Mouse (Mus musculus) layer of hippocampus, postnatal 10 days (tissue): ENCODE results near the gene Fgfr2. TPM values are rescaled to one million over a fixed set of nuclear protein-coding genes. Genes with fewer than 3 reads are reported as not detected.

Experiments used
- DNase-seq, 2 experiments: peaks; one replicate each; pipeline ENCODE4 v3.0.0; 2021; ENCODE audit warnings: low spot score in 2 of 2
- total RNA-seq, 2 experiments: library from RNA; stranded (reverse); gene quantifications; 2 replicates each; pipeline ENCODE4 v1.2.3; 2021

Fgfr2 gene
- total RNA-seq, 2 experiments from 2014 or later, result 35.6 to 48.3 TPM

DNA sequence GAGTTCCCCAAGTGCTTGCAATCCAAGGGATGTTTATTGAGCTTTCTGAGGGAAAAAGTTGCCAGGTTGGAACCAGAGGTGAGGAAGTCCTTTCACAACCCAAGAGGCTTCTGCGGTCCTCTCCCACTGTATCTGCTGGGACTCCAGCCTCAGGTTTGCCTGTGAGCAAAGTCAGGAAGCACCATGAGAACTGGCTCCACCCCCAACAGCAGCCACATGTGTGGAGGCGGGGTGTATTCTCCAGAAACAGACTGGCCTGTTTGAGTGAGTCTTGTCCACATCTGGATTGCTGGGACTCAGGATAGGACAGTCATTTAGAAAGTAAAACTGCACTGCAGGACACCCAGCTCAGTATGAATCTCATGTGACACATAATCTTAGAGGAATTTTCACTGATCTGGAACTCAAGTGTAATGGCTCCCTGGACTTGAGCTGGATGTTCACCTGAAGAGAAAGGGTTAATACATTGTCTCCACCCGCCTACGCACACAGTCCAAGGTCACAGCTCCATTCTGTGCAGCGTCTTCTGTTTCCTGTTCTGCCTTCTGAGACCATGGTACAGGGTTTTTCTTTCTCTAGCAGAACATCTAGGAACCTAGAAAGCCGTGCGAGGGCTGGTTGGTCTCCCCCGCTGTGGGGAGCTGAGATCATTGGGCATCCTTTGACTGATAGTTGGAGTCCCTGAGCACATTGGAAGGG, 2396.3 kb downstream of the Fgfr2 start:
- no peak for DNase-seq

DNA sequence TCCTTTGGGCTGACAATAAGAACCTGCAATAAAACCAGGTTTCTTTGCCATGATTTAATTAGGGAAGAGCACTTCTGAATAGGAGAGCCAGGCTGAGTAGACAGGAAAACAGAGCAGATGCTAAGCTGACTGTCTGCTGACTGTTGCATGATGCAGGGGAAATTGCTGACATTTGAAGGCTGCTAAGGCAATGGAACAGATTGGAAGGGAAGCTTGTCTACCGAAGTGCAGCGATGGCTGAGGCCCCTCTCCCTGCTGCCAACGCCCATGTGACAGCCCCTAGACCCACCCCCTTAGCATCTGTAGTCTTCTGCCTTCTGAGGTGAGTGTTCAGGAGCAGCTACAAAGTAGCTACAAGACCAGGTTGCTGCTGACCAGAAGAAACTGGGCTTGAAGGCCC, 2397.0 kb downstream of the Fgfr2 start:
- DNase-seq, result peak; percentile 30 to 51

DNA sequence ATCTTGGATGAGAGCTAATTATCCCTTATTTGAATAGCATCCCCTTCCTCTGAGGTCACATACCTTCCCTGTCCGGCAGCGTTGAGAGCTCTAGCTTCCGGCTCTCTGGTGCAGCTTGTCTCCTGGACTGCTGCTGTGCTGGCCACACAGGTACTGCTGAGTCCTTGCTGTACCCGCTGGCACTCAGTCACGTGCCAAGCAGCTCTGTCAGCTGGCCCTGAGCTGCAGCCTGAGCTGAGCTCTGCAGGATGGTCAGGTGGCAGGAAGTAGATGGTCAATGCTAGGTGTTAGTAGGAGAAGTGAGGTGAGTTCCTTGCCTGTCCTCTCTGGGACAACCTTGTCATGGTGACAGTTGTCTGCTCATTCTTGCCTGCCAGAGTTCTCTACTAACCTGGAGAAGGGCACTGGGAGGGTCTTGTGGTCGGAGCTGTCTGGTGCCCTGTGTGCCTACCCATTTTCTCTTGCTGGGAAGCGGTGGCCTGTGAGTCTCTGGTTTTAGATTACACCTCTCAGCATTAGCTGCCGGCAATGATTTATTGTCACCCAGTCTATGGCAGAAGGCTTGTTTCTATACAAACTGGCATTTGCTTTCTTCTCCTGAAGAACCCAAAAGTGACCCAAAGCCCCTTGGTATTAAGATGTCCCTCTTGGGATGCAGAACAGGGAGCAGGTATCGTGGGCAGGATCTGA, 2402.4 kb downstream of the Fgfr2 start:
- DNase-seq, result no peak

DNA sequence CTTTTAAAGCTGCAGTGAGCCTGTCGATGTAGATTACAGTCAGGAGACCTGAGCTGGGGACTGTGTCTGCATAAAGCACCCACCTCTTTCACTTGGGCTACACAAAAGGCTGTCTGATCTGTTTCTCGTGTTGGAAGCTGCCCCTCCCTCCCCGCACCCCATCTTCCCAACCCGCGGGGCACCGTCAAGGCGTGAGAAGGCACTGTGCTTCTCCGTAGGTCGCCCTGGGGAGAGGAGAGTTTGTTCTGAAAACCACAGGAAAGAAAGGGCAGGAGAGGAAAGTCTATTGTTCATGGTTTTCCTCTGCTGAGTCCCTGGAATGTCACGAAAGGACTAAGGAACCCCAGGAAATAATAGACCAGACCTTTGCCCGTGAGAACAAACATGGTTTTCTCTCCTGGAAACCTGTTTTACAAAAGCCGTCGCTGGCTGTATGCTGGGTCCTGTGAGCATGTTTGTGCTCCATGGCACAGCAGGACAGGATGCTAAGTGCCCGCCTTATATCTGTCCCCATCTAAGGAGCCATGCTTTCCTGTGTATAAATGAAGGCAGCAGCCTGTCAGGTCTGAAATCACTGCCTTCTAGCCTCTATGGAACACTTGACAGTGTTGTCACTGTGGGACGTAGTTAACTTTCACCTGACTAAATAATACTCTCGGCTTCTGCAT, 2403.1 kb downstream of the Fgfr2 start:
- no peak for DNase-seq

DNA sequence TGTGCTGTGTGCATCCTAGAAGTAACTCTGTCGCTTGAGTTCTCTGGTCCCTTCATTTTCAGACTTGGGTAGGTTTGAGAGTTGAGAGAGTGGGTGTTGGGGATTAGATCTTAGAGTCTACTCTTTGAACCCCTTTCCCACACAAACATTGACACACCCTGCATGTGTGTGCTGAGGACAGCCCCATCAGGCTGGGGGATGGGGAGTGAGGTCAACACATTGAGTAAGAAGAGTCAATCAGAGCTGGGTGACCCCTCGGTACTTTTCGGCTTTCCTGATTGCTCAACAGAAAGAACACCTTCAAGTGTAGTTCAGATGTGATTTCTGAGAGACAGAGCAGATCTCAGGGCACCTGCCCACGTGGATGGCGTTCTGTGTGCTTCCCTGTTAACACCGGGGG, 2406.2 kb downstream of the Fgfr2 start:
- no peak for DNase-seq

DNA sequence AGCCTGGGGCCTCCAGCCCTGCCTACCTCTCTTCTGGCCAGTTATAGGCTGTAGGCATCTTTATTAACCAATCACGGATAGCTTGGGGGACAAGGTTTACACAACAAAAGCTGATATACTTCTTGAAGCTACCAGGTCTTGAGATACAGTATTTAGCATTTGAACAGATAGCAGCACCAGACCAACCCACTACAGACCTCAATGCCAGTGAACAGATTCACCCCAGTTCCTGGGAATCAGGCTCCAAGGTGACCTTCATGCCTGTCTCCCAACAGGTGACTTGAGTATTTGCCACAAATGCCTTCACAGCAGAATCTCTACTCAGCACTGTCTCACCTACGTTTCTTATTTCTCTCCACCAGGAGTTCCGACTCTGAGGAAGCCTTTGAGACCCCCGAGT, 2406.8 kb downstream of the Fgfr2 start:
- no peak for DNase-seq

DNA sequence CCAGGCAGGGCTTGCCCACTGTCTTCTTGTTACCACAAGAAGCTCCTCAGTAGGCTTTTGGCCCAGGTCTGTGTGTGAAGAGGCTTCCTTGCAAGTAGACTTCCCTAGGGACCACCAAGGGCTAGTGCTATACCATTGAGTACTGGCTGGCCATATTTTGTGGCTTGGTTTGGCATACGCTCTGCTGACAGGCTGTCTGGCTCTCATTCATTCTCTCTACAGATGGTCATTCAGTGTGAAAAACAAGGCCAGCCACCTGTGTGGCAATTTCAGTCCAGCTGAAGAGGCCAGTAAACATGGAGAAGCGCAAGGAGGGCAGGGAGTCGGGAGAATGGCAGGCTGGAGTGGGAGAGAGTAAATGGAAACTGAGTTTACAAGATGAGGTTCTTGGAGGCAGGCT, 2407.7 kb downstream of the Fgfr2 start:
- DNase-seq, result peak in 1 of 2 experiments; percentile 32

DNA sequence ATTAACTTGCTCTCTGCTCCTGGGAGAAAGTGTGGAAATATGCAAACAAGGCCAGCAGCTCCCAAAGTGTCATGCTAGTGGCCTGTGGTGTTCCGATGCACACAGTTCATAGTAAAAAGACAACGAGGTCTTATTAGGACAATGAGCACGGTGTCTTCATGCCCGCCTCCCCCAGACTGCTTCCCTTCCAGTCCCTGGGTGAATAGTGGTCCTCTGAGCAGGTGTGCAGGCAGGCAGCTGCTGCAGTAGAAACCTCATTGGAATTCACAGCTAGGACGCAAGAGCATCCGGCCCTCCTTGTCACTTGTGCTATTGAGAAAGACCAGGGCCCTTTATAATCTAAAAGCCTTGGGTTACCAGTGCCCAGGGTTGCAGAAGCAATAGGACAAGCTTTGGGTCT, 2409.8 kb downstream of the Fgfr2 start:
- no peak for DNase-seq

DNA sequence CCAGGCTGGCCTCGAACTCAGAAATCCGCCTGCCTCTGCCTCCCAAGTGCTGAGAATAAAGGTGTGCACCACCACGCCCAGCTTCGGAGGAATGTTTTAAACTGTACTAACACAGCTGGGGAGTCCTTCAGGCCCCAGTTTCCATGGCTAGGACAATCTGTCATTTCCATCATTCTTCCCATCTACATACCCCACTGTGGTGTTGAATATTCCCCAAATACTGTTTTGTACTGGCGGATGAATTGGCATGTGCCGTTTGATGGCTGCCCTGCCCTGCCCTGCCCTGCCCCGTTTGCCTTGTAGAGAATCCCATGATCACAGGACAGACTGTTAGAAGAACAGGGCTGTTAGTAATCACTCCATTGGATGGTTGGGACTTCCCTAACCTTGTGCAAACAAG, 2411.3 kb downstream of the Fgfr2 start:
- DNase-seq, result no peak

DNA sequence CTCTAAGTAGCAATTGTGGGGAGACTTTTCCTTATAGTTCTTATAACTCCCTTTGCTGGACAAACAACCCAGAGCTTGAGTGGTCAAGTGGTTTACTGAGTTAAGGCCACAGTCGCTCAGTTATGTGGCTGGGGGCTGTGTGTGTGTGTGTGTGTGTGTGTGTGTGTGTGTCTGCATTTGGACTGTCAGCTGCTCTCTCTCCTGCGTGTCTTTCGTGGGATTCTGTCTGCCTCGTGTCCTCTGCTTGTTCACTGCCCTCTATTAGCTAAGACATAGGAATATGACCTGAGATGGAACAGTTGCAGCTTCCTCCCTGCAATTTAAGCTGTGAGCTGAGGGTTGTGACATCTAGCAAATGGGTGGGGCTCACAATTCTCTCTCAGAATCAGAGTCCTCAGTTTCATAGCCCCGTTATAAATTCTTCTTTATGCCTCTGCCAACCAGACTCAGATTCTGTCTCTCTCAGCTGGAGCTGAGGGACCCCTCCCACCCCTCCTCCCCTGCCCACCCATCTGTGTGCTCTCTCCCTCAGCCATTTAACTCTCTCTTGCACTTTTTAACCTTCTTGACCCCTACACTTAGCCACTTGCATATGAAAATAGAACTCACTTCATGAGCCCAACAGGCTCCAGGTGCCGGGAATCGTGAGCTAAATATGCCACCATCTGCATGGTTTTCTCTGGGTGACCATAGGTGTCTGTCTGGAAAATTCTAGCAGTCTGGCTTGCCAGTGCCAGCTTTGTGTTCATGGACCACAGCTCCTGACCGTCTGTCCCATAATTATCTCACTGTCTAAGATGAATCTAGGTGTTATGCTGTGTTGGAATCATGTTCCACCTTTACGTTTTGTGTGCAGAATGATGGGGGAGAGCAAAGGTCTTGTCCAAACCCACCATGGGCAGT, 2413.5 kb downstream of the Fgfr2 start:
- no peak for DNase-seq

DNA sequence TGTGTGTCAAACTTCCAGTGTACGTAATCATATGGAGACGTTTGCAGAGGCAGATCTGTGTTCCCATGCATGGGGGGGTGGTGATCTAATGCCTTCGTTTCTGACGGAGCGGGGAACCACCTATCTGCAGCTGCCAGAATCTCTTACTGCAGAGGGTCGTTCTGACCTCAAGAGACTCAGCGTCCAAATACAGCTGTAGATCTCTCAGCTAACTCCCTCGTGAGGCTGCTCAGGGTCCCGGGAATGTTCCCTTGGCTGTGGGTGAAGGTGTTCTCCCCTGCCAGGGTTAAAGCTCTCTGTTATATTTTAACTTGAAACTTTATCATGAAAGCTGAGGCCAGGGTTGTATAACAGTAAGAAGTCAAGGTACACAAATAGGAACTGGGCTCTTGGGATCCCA, 2414.2 kb downstream of the Fgfr2 start:
- no peak for DNase-seq

DNA sequence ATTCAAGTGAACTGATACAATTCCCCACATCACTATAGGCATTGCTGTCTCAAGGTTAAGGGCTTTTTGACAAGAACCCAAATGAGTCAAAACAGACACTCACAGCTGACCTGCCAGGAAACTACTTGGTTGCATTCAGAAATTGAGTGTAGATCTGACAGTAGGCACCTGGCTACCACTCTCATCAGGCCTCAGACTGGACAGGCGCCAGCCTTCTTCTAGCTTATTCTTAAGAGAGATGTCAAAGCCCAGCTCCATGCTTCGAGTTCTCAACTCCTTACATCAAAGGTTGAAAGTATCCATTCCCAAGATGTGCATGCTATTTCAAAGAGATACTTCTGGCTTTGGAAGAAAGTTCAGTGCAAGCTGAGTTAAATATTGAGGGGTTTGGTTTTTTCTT, 2417.9 kb downstream of the Fgfr2 start:
- DNase-seq, result no peak

DNA sequence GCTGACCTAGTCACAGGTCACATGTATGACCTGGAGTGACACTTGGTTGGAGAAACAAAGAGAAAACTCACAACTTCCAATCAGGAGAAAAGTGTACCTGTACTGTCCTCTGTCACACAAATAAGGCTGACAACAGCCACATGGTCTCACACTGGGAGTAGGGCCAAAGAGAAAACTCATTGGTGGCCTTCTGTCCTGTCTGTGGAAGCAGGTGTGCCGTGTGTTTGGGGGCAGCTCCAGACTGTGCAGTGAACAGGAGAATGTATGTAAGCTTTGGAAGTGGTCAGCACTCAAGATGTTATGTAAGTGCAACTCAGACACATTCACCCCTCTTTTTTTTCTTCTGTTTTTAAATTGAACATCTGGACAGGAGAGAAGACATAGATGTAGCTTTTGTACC, 2421.8 kb downstream of the Fgfr2 start:
- DNase-seq, result no peak

DNA sequence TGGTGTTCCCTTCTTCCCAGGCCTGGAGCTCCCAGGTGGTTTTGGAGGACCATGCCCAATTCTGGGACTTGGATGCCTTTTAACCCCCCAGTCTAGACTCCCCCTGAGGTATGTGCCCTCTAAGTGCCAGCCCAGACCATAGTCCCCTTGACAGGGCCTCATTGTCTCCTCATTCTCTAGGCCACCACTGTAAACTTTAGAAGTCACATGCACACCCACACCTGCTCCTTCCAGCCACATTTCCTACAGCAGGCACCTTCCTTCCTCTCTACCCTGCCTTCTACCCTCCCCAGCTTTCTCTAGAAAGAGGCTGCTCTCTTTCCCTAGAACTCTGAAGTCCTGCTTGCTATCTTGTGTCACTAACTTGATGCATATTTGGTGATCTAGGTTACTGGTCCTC, 2424.7 kb downstream of the Fgfr2 start:
- DNase-seq, result no peak

DNA sequence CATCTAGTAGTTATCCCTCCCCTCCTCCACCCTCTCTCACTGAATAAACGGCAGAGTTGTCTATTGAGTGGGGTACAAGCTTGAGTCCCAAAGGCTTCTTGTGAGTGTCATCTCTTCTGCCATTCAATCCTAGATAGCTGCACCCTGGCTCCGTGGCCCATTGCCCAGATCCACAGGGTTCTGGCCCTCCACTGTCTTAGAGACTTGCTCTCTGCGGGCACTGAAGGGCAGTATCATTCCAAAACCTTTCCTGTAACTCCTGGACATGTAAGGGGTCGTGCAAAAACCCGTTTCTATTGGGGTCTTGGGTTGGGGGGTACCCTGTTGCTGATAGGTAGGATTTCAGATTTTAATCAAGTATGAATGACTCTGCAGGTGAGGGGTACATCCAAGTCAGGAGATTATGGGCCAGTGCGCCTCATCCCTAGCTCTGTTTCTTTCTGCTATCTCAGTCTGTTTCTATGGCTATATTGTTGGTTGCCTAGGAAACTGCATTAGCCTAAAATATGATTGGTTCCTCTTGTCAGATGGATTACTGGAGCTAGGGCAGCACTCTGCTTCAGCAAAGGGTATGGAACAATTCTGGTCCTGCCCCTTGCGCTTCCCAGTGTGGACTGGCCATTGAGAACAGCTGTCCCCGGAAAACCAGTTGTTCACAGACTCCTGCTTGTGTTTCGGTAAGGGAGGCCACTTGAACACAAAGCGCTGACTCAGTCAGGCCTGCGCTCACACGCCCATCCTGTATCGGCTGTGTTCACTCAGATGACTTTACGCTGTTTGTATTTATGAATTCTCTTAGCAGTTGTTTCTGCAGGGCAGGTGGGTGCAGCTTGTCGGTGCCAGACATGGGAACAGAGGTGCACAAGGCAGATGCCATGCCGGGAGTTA, 2426.6 kb downstream of the Fgfr2 start:
- peak in 1 of 2 experiments; percentile 45 for DNase-seq

DNA sequence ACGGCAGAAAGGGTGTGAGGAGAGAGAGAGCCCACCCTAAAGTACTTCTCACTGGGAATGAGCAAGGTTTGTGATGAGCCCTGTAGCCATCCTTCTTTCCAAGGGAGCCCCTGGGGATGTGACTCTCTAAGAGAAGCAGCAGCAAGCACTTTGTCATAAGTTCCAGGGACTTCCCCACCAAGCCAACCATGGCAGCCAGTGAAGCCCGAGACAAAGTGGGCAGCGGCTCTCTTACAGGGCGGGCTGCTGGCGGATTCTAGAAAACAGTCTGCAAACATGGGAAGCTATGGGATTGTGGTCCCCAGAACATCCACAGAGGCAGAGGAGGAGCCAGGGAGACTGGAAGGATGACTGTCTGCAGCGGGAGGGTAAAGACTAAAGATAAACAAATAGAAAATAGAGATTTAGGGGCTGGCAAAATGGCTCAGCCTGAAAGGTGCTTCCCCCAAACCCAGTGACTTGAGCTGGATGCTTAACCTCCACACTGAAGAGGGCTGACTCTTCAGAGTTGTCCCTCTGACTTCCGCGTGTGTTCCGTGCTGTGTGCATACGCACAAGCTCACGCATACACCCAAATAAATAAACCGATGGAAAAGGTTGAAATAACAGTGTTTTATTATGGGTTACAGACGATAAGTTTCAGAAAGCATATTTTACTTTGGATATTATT, 2427.3 kb downstream of the Fgfr2 start:
- DNase-seq, result no peak

DNA sequence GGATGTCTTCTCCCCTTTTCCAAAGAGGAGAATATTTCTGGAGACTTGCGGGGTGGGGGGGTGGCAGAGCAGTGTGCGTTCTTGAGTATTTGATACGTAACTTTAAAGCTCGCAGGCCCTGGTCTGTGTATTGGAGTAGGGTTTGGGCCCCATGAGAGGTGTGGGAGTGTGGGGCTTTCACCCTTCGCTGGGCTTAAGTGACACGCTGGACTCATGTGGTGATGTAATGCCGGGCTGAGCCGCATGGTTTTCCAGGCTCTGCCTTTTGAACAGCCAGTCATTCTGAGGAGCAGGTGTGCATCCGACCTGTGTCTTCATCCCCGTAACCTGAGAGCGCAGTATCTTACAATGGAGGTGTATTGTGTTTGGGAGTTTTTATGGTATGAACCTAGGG, 2429.4 kb downstream of the Fgfr2 start:
- DNase-seq, result no peak

DNA sequence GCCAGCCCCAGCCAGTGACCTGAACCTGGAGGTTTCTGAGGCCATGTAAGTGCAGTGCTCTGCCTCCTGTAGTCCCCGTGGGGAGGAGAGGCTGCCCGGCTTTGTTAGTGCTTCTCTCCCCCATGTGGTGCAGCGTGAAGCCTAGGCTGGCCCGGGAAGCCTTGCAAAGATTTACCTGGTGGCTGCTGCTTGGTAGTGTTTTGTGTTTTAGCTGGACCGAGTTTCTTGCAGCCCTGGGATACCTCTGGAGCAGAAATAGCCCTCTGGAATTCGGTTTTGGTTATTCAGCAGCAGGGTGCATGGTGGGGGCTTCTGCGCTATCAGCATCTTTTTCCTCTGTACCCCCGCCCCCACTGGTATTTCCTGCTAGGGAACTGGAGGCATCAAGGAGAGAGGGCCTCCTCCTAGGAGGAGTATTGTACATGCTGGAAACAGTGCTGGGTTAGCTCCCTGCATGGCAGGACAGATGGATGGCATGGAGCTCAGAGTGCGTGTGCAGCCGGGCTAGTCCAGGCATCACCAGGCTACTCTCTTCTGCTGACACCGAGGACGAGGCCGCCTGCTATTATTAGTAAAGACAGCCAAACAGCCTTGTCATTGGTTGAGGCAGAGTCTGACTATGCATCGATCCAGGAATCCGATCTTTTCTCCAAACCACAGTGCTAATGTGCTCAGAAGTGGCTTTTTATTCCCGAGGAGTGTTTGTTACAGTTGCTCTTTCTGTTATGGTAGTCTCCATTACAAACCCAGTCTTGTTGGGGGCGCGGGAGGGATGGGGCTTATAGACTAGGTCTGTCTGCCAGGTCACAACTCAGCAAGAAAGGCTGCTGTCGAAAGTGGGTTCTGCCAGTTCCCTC, 2430.0 kb downstream of the Fgfr2 start:
- DNase-seq, result peak in 1 of 2 experiments; percentile 63

DNA sequence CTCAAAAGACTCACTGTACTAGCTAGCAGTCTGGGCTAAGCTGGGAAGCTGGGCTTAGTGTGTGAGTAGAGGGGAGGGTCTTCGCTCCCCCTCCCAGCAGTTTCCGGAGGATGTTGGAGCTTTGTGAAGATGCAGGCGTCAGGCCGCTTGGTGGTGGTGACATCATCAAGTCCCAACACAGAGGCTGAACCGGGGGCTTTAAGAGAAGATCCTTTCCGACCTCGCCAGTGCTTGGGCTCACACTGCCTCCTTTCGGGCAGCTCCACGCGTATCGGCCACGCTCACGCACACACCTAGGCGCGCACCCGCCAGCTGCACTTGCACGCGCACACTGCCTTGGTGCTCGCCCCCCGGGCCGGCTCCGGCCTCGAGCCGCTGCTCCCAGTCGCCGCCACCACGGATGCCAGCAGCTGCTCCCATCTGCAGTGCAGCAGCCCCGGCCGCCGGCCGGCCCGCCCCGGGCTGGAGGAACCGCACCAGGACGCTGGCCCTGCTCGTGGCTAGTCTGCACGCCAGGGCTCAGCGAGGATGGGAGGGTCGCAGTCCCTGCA, 2430.7 kb downstream of the Fgfr2 start:
- DNase-seq, result peak; percentile 77 to 79
